Comparison of ENCODE assay signal across 17 mouse cellular contexts in the genomic region with DNA sequence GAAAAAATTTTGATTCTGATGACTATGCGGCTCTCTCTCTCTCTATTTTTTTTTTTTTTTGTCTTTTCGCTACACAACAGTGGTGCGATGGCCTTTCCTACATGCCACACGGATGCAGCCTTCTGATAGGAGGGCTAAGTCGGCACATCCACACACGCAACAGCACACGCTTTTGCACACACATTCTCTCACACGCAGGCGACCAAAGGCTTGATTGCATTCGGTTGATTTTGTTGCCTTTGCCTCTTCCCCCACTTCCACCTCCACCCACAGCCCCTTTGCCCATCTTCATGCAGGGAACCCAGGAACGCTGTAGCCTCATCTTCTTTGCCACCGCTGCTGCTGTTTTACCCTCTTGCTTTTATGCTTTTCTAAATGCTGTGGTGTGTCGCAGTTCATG. TPM values are rescaled to one million over a fixed set of nuclear protein-coding genes. Genes with fewer than 3 reads are reported as not detected.
A peak's percentile ranks its signal among the peaks of the same experiment; 100 is the strongest.
DNase-seq lines count a peak whose midpoint lies in the region; ATAC-seq lines count a peak whose summit lies in the region.
"Had no signal": no experiment of that assay in that cellular context is flagged by ENCODE, and none has a peak within 500 bp of the region (broad histone marks: within the 10 kb centered on the region; RNA-seq: fewer than 3 reads in every experiment).

No protein-coding gene starts in this region.

- peak overlapping the region; percentile 58 for H3K9ac ChIP-seq in forebrain, embryonic 16.5 days (replicated peaks; ENCODE audit: low read depth, low read length)
- H3K9ac ChIP-seq in midbrain, embryonic 15.5 days, result peak overlapping the region; percentile 40
- H3K9ac ChIP-seq in kidney, embryonic 14.5 days (ENCODE audit: low read depth, low read length), result no peak overlapping the region
- H3K9ac ChIP-seq: embryonic facial prominence, embryonic 13.5 days; stomach, embryonic 15.5 days had no signal

- peak; percentile 63 for DNase-seq in heart, adult 11 months
- no peak for DNase-seq in heart, postnatal 4 days
- peak; percentile 74 for DNase-seq in brain, adult 2 months (ENCODE audit: low read depth, low spot score)
- DNase-seq in T-cell, adult 2 months (ENCODE audit: low spot score), result no peak
- DNase-seq in urinary bladder, adult 18-20 months (ENCODE audit: low spot score in 2 of 2), result no peak
- DNase-seq: adrenal gland, postnatal 36 days; cerebellum, adult 11 months; heart, adult 2 months; liver; lung, adult 18-20 months; lung, postnatal 36 days; thymus, postnatal 14 days had no signal

- H3K9me3 ChIP-seq in forebrain, embryonic 16.5 days (ENCODE audit: control insufficient read depth, low read length), result no peaks in the 10 kb centered on the region
- H3K9me3 ChIP-seq in midbrain, embryonic 15.5 days, result no peaks in the 10 kb centered on the region
- H3K9me3 ChIP-seq in kidney, embryonic 14.5 days (ENCODE audit: control insufficient read depth, low read length), result no peaks in the 10 kb centered on the region
- H3K9me3 ChIP-seq: embryonic facial prominence, embryonic 13.5 days; stomach, embryonic 15.5 days had no signal

- peak overlapping the region; percentile 57 for H3K4me3 ChIP-seq in forebrain, embryonic 16.5 days (replicated peaks; ENCODE audit: low read length)
- peak overlapping the region; percentile 54 for H3K4me3 ChIP-seq in midbrain, embryonic 15.5 days
- no peak overlapping the region for H3K4me3 ChIP-seq in kidney, embryonic 14.5 days (ENCODE audit: low read length)
- H3K4me3 ChIP-seq: embryonic facial prominence, embryonic 13.5 days; heart, adult 2 months; stomach, embryonic 15.5 days had no signal

- ATAC-seq in forebrain, embryonic 16.5 days, result no peak
- ATAC-seq in midbrain, embryonic 15.5 days (replicated peaks), result no peak
- no peak for ATAC-seq in kidney, embryonic 14.5 days (ENCODE audit: low FRiP score, low TSS enrichment)

- peaks cover 18% of the 10 kb centered on the region for H3K4me1 ChIP-seq in forebrain, embryonic 16.5 days (replicated peaks; ENCODE audit: control insufficient read depth, insufficient read depth, low read length)
- peaks cover 15% of the 10 kb centered on the region for H3K4me1 ChIP-seq in midbrain, embryonic 15.5 days
- no peaks in the 10 kb centered on the region for H3K4me1 ChIP-seq in kidney, embryonic 14.5 days (ENCODE audit: control insufficient read depth, insufficient read depth, low read length)
- H3K4me1 ChIP-seq: stomach, embryonic 15.5 days had no signal

- H3K27me3 ChIP-seq in forebrain, embryonic 16.5 days (replicated peaks; ENCODE audit: control insufficient read depth, insufficient read depth, low read length), result no peaks in the 10 kb centered on the region
- no peaks in the 10 kb centered on the region for H3K27me3 ChIP-seq in midbrain, embryonic 15.5 days (replicated peaks)
- H3K27me3 ChIP-seq in kidney, embryonic 14.5 days (ENCODE audit: control insufficient read depth, insufficient read depth, low read length), result no peaks in the 10 kb centered on the region
- H3K27me3 ChIP-seq: embryonic facial prominence, embryonic 13.5 days; stomach, embryonic 15.5 days had no signal

- peak overlapping the region; percentile 77 for H3K27ac ChIP-seq in forebrain, embryonic 16.5 days (ENCODE audit: low read length)
- peak overlapping the region; percentile 87 for H3K27ac ChIP-seq in midbrain, embryonic 15.5 days
- H3K27ac ChIP-seq in kidney, embryonic 14.5 days (ENCODE audit: low read depth, low read length), result no peak overlapping the region
- H3K27ac ChIP-seq: embryonic facial prominence, embryonic 13.5 days; heart, adult 2 months; stomach, embryonic 15.5 days had no signal

- 70% methylated on average over 13 of the region's 13 CpGs for WGBS in forebrain, embryonic 16.5 days
- WGBS in midbrain, embryonic 15.5 days, result 72% methylated on average over 13 of the region's 13 CpGs
- WGBS in kidney, embryonic 14.5 days, result 95% methylated on average over 13 of the region's 13 CpGs

- no peaks in the 10 kb centered on the region for H3K36me3 ChIP-seq in forebrain, embryonic 16.5 days (ENCODE audit: control insufficient read depth, insufficient read depth)
- no peaks in the 10 kb centered on the region for H3K36me3 ChIP-seq in midbrain, embryonic 15.5 days (replicated peaks)
- no peaks in the 10 kb centered on the region for H3K36me3 ChIP-seq in kidney, embryonic 14.5 days (ENCODE audit: control insufficient read depth, insufficient read depth, low read length)
- H3K36me3 ChIP-seq: embryonic facial prominence, embryonic 13.5 days; stomach, embryonic 15.5 days had no signal

- peak overlapping the region; percentile 51 for H3K4me2 ChIP-seq in forebrain, embryonic 16.5 days (ENCODE audit: low read length)
- H3K4me2 ChIP-seq in midbrain, embryonic 15.5 days, result peak overlapping the region; percentile 62
- no peak overlapping the region for H3K4me2 ChIP-seq in kidney, embryonic 14.5 days (replicated peaks; ENCODE audit: low read depth, low read length)
- H3K4me2 ChIP-seq: embryonic facial prominence, embryonic 13.5 days; stomach, embryonic 15.5 days had no signal

RNA-seq across cellular contexts. Expression of a gene that starts 3.6 kb away (rescaled TPM):
- 1 to 10 TPM; 1.3 to 1.5 TPM for total RNA-seq in heart, postnatal 4 days (2021)
- 71.2 and 117 TPM in 2 replicates for polyA plus RNA-seq in forebrain, embryonic 16.5 days (2015; fragmentation: Nextera tagmentation; extraction: Ambion mirVana)
- polyA plus RNA-seq in midbrain, embryonic 15.5 days (2015; fragmentation: Nextera tagmentation; extraction: Ambion mirVana), result 86.9 and 94.3 TPM in 2 replicates
- polyA plus RNA-seq in kidney, embryonic 14.5 days (2014; fragmentation: Nextera tagmentation; extraction: Ambion mirVana), result 3.5 and 5.2 TPM in 2 replicates
- polyA plus RNA-seq: heart, adult 2 months had no signal

Comparison
In these comparisons a context has a peak if more than half of its experiments do, and no peak if none do; other contexts are left out.
1. DNase-seq: peak in heart, adult 11 months (single experiment) and brain, adult 2 months (single experiment); none in heart, postnatal 4 days (single experiment), T-cell, adult 2 months (single experiment) and urinary bladder, adult 18-20 months (0 of 2).
2. RNA of a gene that starts 3.6 kb away (polyA plus RNA-seq): 71.2 to 117 TPM in forebrain, embryonic 16.5 days and 86.9 to 94.3 TPM in midbrain, embryonic 15.5 days; 3.5 to 5.2 TPM in kidney, embryonic 14.5 days; every median in the first group is over 10 times any median in the second.